Mouse (Mus musculus) heart, adult 11 months (tissue): Measurements from ENCODE around the gene Ftl1.

Source experiments
- DNase-seq: peaks from one replicate; pipeline ENCODE4 v3.0.0; 2022

Ftl1 gene

DNA sequence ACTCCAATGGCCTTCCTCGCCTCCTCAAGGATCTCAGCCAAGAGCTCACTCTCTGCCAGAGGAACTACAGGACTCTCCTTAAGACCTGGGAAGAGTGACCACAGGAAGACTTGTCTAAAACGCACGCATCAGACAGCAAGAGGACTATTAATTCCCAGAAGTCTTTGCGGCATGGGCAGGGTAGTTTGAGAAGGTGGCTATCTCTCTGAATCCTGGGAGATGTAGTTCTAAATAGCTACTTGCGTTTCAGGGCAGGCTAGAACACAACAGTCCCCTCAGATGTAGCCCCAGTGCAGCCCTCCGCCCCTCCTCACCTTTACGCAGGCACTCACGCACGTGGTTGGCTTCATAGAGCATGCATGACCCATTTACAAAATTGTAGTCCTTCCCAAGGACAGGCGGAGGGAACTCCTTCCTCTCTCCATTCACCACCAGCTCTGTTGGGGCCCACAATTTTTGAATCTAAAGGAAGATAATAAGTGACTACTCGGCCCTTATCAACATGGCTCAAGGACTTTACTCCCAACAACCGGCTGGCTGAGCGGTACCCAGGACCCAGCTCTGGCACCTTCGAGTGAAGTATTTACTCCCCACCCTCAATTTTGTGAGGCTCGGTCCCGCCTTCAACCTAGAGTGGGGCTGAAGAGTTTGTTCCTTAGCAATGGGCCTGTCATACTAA, 15.7 kb upstream of the Ftl1 start:
- peak; percentile 91 for DNase-seq

DNA sequence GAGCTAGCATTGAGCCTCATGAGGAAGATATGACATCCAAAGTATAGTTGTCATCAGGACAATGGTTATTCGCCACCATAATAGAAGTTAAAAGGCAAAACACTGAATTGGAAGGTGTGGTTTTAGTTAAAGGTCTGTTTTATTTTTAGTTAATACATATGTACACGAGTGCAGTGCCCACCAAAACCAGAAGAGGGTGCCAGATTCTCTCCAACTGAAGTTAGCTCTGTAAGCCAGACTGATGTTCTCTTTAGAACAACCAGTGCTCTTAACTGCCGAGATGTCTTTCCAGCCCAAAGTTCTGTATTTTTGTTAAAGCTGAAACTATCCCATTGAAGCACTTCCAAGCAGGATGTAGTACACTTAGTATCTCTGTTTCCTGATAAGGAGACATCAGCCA, 11.2 kb upstream of the Ftl1 start:
- peak; percentile 89 for DNase-seq

DNA sequence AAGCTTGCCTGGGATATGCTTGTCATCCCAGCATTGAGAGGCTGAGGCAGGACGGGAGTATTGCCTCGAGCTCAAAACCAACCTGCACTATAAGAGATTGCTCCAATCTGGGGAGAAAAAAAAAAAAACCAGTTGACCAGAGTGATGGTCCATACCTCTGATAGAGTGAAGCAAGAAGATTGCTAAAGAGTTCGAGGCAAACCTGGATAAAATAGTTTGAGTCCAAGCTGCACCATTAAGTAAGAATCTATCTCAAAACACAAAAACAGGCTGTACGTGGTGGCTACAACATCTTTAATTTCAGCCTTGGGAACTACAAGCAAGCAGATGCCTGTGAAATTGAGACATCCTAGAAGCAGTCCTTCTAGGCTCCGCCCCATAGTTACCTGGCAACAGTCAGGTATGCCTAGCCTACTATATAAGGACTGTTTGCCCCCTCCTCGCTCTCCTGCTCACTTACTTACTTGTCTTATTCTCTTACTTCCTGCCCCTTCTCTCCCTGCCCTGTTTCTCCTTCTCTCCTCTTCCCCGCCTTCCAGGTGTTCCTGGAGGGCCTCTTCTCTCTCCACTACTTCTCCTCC, 7.5 kb upstream of the Ftl1 start:
- DNase-seq: peak; percentile 90

GRCm38 (mm10) chr7:45466283-45467089, 6.8 kb upstream of the Ftl1 start, which contains the start of gene Bax:
Bax (minus strand) TSS chr7:45466898.
- DNase-seq: peak; percentile 100

DNA sequence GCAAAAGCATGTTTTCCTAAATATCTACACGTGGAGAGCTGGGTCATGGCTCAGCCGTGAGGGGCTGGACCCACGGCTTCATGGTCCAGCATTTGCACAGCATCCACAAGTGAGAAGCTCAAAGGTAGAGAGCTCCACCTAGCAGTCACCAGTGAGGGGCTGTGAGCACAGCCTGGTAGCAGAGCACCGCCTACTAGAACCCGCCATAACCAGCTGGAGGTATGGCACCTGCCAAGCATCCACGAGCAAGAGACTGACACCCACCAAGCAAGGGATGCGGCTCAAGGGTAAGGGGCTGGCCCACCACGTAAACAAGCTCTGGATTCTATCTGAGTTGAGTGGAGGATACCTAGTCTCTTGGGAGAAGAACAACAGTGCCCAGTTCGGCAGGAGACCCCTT, 5.9 kb upstream of the Ftl1 start:
- DNase-seq: peak; percentile 94

- DNase-seq: peak; percentile 90
Measured at GRCm38 (mm10) chr7:45465112-45465511, 5.4 kb upstream of the Ftl1 start.

GRCm38 (mm10) chr7:45463987-45464778, 4.5 kb upstream of the Ftl1 start:
- DNase-seq: peak; percentile 91

GRCm38 (mm10) chr7:45462868-45463267, 3.2 kb upstream of the Ftl1 start:
- peak; percentile 86 for DNase-seq

DNA sequence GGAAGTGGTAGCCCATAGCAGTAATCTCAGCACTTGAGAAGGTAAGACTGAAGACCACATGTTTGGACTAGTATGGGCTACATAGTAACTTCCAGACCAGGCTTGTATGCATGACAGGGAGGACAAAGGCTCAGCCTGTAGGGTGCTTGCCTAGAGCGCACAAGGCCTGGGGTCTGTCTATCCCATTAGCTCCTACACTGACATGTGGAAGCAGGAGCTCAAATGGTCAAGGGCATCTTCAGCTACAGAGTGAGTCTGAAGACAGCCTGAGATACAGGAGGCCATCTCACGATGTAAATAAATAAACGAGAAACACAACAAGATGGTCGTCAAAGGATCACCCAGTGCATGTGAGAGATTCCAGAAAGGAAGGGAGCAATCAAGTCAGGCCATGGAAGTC, 2.6 kb upstream of the Ftl1 start:
- peak; percentile 87 for DNase-seq

GRCm38 (mm10) chr7:45461781-45462180, 2.1 kb upstream of the Ftl1 start:
- DNase-seq: peak; percentile 93

DNA sequence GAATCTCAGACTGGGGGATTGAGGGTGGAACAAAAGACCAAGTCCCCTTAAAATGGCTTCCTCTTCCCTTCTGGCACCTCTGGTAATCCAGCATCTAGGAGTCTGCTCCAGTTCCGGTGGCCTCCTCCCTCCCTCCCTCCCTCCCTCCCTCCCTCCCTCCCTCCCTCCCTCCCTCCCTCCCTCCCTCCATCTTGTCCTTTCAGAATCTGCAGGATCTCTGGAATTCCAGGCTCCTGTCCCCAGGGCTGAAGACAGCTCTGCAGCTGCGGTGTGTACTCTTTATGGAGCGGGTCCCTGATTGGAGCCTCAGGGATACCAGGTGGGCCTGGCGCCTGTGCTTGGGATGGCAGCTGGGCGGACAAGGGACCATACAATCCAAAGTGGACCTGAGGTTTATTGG, 1.6 kb upstream of the Ftl1 start:
- DNase-seq: peak; percentile 96

- DNase-seq: peak; percentile 98
Measured at GRCm38 (mm10) chr7:45460860-45461314, 1.2 kb upstream of the Ftl1 start.

- peak; percentile 93 for DNase-seq
Measured at GRCm38 (mm10) chr7:45460377-45460776, 693 bp upstream of the Ftl1 start.

DNA sequence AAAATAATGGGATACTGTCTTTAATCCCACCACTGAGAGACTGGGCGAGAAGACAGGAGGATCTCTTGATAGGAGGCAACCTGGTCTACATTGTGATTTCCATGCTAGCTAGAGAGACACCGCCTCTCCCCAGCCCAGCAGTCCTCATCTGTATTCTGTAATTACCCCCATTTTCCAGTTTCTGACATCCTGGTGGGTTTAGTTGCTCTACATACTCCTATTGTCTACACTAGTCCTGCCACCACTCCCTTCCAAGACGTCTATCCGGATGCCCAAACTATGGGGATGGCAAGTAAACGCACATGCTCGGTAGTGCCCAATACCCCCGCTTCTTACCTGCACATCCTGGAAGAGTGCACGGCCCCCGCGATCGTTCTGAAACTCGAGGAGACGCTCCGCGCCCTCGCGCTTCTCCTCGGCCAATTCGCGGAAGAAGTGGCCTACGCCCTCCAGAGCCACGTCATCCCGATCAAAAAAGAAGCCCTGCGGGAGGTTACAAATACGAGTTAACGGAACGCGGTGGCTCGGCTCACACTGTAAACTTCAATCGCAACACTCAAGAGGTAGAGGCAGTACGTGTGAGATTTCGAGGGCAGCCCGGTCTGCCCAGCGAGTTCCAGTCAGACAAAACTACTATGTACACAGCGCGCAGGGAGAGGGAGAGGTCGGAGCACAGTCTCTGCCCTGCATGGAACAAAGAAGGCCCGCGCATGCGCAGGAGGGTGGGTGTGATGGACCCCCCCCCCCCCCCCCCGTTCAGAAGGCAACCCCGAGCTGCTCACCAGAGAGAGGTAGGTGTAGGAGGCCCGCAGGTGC, 728 bp downstream of the Ftl1 start:
- peak; percentile 99 for DNase-seq

DNA sequence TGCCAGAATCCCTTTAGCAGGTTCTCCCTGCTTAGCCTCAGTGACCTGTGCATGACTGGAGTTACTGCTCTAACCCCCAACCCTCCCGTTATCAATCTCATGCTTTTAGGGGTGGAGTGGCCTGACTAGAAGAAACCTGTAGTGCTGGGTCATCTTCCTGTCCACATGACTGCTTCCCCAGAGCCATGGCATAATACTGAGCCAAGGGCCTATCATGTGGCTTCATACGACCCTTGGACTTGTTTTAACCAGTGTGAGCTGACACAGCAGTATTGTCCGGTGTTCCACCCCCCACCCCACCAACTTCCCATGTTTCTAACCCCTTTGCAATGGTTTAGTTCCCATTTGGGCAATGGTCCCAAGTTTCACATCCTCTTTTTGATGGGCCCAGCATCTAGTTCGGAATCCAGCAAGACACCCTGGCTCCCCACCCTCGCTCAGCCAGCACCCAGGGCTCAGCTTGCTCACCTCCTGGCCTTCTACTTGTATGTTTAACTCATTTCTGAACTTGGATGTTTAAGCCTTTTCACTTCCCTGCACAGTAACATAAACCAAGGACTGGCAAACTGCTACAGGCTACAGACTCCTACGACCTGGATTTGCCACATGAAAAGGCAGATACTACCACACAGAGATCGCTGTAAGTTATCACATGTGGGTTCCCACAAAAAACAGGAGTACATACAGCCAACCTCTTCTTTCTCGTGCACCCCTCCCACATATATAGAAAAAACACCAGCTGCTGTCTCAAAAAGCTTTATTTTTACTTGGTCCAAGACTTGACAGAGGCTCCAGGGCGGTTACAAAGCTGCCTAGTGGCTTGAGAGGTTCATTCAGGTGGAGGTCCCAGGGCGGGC, 2.3 kb downstream of the Ftl1 start:
- DNase-seq: peak; percentile 98

DNA sequence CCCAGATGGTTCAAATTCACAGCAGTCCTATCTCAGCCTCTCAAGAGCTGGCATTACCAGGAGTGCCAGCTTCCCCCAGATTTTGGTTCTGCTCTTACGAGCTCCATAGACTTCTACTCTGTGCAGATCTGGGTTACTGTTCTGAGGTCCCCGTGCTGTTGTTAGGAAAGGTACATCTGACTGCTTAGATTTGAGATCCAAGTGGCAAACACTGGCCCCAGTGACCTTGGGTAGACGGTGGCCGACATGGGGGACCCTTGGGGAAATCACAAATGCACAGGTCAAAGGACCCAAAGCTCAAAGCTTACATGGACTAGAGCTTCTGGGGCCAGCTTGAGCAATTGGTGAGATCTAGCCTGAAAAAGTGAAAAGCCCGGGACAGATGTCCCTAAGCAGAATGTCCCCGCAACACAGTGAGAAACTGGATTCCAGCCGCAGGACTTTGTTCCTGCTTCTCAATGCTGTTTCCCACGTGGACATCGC, 2.9 kb downstream of the Ftl1 start:
- peak; percentile 90 for DNase-seq

GRCm38 (mm10) chr7:45455932-45456696, 3.6 kb downstream of the Ftl1 start:
- DNase-seq: peak; percentile 88

GRCm38 (mm10) chr7:45454971-45455370, 4.7 kb downstream of the Ftl1 start:
- peak; percentile 91 for DNase-seq

GRCm38 (mm10) chr7:45451344-45451982, 8.2 kb downstream of the Ftl1 start:
- DNase-seq: peak; percentile 98

GRCm38 (mm10) chr7:45449974-45450373, 9.7 kb downstream of the Ftl1 start:
- DNase-seq: peak; percentile 83
